Comparison of ENCODE assay signal across 8 mouse cellular contexts in genomic region chr8:10945490-10945889, GRCm38 (mm10).
DNase-seq lines count a peak whose midpoint lies in the region; ATAC-seq and TF ChIP-seq lines count a peak whose summit lies in the region.

No protein-coding gene starts in this region.

- no peak for DNase-seq in kidney, postnatal 14 days
- DNase-seq in layer of hippocampus, postnatal 14 days (ENCODE audit: low spot score in 2 of 2) = no peak
- DNase-seq in right cerebral cortex, postnatal 10 days (ENCODE audit: low spot score in 2 of 2) = no peak

- H3K4me2 ChIP-seq in kidney, embryonic 14.5 days (replicated peaks; ENCODE audit: low read depth, low read length) = peak overlapping the region; percentile 26
- peak overlapping the region; percentile 48; the same call in 1 of the 2 replicates for H3K4me2 ChIP-seq in embryonic facial prominence, embryonic 15.5 days (replicated peaks)
- H3K4me2 ChIP-seq in intestine, postnatal 0 days (replicated peaks; ENCODE audit: low read depth) = peak overlapping the region; percentile 57; the same call in 1 of the 2 replicates
- no peak overlapping the region for H3K4me2 ChIP-seq in midbrain, embryonic 15.5 days

- no peaks in the 10 kb centered on the region for H3K9me3 ChIP-seq in kidney, embryonic 14.5 days (ENCODE audit: control insufficient read depth, low read length)
- no peaks in the 10 kb centered on the region for H3K9me3 ChIP-seq in embryonic facial prominence, embryonic 15.5 days (replicated peaks)
- no peaks in the 10 kb centered on the region for H3K9me3 ChIP-seq in intestine, postnatal 0 days (ENCODE audit: control insufficient read depth)
- H3K9me3 ChIP-seq in midbrain, embryonic 15.5 days = no peaks in the 10 kb centered on the region

- TF ChIP-seq CTCF in intestine, postnatal 0 days (IDR thresholded peaks at IDR 0.05; ENCODE audit: low read depth) = no peak

- ATAC-seq in kidney, embryonic 14.5 days (ENCODE audit: low FRiP score, low TSS enrichment) = peak; percentile 29; the same call in 1 of the 2 replicates
- ATAC-seq in embryonic facial prominence, embryonic 15.5 days (ENCODE audit: insufficient number of reproducible peaks, low FRiP score, low TSS enrichment, low read depth) = no peak
- ATAC-seq in intestine, postnatal 0 days = no peak
- peak; percentile 25; the same call in 1 of the 2 replicates for ATAC-seq in midbrain, embryonic 15.5 days (replicated peaks)
- ATAC-seq in inflammation-experienced regulatory T-cells, adult 6 months = no peak

- H3K9ac ChIP-seq in kidney, embryonic 14.5 days (ENCODE audit: low read depth, low read length) = no peak overlapping the region
- no peak overlapping the region for H3K9ac ChIP-seq in embryonic facial prominence, embryonic 15.5 days
- no peak overlapping the region for H3K9ac ChIP-seq in intestine, postnatal 0 days (ENCODE audit: low read depth, low read length)
- no peak overlapping the region for H3K9ac ChIP-seq in midbrain, embryonic 15.5 days

- H3K4me3 ChIP-seq in kidney, embryonic 14.5 days (ENCODE audit: low read length) = no peak overlapping the region
- H3K4me3 ChIP-seq in embryonic facial prominence, embryonic 15.5 days (replicated peaks) = 0 out of 2 replicates have a peak overlapping the region, but pooled peaks have one; percentile 17
- H3K4me3 ChIP-seq in intestine, postnatal 0 days (ENCODE audit: low read depth, low read length) = no peak overlapping the region
- no peak overlapping the region for H3K4me3 ChIP-seq in midbrain, embryonic 15.5 days

- peak overlapping the region; percentile 86 for H3K27ac ChIP-seq in kidney, embryonic 14.5 days (ENCODE audit: low read depth, low read length)
- peak overlapping the region; percentile 79 for H3K27ac ChIP-seq in embryonic facial prominence, embryonic 15.5 days (replicated peaks)
- H3K27ac ChIP-seq in intestine, postnatal 0 days (ENCODE audit: low read depth, low read length) = no peak overlapping the region; the same call in 1 of the 2 replicates
- H3K27ac ChIP-seq in midbrain, embryonic 15.5 days = peak overlapping the region; percentile 35; the same call in 1 of the 2 replicates

- peaks cover 29% of the 10 kb centered on the region for H3K4me1 ChIP-seq in kidney, embryonic 14.5 days (ENCODE audit: control insufficient read depth, insufficient read depth, low read length)
- H3K4me1 ChIP-seq in embryonic facial prominence, embryonic 15.5 days = peaks cover 36% of the 10 kb centered on the region
- peaks cover 10% of the 10 kb centered on the region for H3K4me1 ChIP-seq in intestine, postnatal 0 days (replicated peaks; ENCODE audit: control insufficient read depth, insufficient read depth, low read length)
- H3K4me1 ChIP-seq in midbrain, embryonic 15.5 days = peaks cover 18% of the 10 kb centered on the region

- H3K36me3 ChIP-seq in kidney, embryonic 14.5 days (ENCODE audit: control insufficient read depth, insufficient read depth, low read length) = no peaks in the 10 kb centered on the region
- no peaks in the 10 kb centered on the region for H3K36me3 ChIP-seq in embryonic facial prominence, embryonic 15.5 days
- no peaks in the 10 kb centered on the region for H3K36me3 ChIP-seq in intestine, postnatal 0 days (ENCODE audit: control insufficient read depth, insufficient read depth)
- H3K36me3 ChIP-seq in midbrain, embryonic 15.5 days (replicated peaks) = no peaks in the 10 kb centered on the region

- 52% methylated on average over 2 of the region's 2 CpGs for WGBS in kidney, embryonic 14.5 days
- 68% methylated on average over 2 of the region's 2 CpGs for WGBS in embryonic facial prominence, embryonic 15.5 days
- WGBS in intestine, postnatal 0 days = 74% methylated on average over 2 of the region's 2 CpGs
- 78% methylated on average over 2 of the region's 2 CpGs for WGBS in midbrain, embryonic 15.5 days

- H3K27me3 ChIP-seq in kidney, embryonic 14.5 days (ENCODE audit: control insufficient read depth, insufficient read depth, low read length) = no peaks in the 10 kb centered on the region
- no peaks in the 10 kb centered on the region for H3K27me3 ChIP-seq in embryonic facial prominence, embryonic 15.5 days
- no peaks in the 10 kb centered on the region for H3K27me3 ChIP-seq in intestine, postnatal 0 days (replicated peaks; ENCODE audit: control insufficient read depth, insufficient read depth, low read length)
- peaks cover 6% of the 10 kb centered on the region; the same call in 1 of the 2 replicates for H3K27me3 ChIP-seq in midbrain, embryonic 15.5 days (replicated peaks)

Comparison
In these comparisons a context has a peak if more than half of its experiments do, and no peak if none do; other contexts are left out.
1. ATAC-seq: peak in kidney, embryonic 14.5 days (single experiment) and midbrain, embryonic 15.5 days (single experiment); none in embryonic facial prominence, embryonic 15.5 days (single experiment), intestine, postnatal 0 days (single experiment) and inflammation-experienced regulatory T-cells, adult 6 months (single experiment).